Mouse (Mus musculus) midbrain, embryonic 11.5 days (tissue): ENCODE data around the gene Vmn1r148. TPM values are rescaled to one million over a fixed set of nuclear protein-coding genes. Genes with fewer than 3 reads are reported as not detected.
"Not testable (repeated sequence)": the region's sequence is repeated elsewhere in the genome, so short reads cannot be mapped to it uniquely, and the experiment has no call there.

Source experiments
- ATAC-seq: fragments of 200-750 bp; cut with Nextera tagmentation; 2 replicates; pipeline ENCODE4 v1.8.0; 2017; ENCODE audit warnings: moderate TSS enrichment, moderate library complexity; ENCODE audit not compliant: low FRiP score
- DNase-seq: peaks from one replicate; pipeline ENCODE4 v3.0.0; 2015; ENCODE audit warnings: low spot score; ENCODE audit errors: missing footprints
- H3K27ac ChIP-seq: fragments of 300-500 bp; sonication (generic); 2 replicates; pipeline ENCODE4 v1.5.1; 2014; ENCODE audit warnings: low read depth, low read length
- H3K27me3 ChIP-seq: fragments of 300-500 bp; sonication (generic); 2 replicates; pipeline ENCODE4 v1.6.1; 2014; ENCODE audit warnings: mild to moderate bottlenecking, low read length, moderate library complexity, mixed read lengths; ENCODE audit not compliant: control insufficient read depth, insufficient read depth
- H3K36me3 ChIP-seq: fragments of 300-500 bp; sonication (generic); 2 replicates; pipeline ENCODE4 v1.6.1; 2014; ENCODE audit warnings: mild to moderate bottlenecking, low read length, moderate library complexity, mixed read lengths; ENCODE audit not compliant: control insufficient read depth, insufficient read depth
- H3K4me1 ChIP-seq: fragments of 300-500 bp; sonication (generic); 2 replicates; pipeline ENCODE4 v1.6.1; 2014; ENCODE audit warnings: low read length; ENCODE audit not compliant: control insufficient read depth, insufficient read depth
- H3K4me2 ChIP-seq: fragments of 300-500 bp; sonication (generic); 2 replicates; pipeline ENCODE4 v1.6.1; 2014; ENCODE audit warnings: mild to moderate bottlenecking, moderate library complexity
- H3K4me3 ChIP-seq: fragments of 300-500 bp; sonication (generic); 2 replicates; pipeline ENCODE4 v1.5.1; 2014; ENCODE audit warnings: low read depth, low read length
- H3K9ac ChIP-seq: fragments of 300-500 bp; sonication (generic); 2 replicates; pipeline ENCODE4 v1.6.1; 2014; ENCODE audit warnings: low read length
- H3K9me3 ChIP-seq: fragments of 300-500 bp; sonication (generic); 2 replicates; pipeline ENCODE4 v1.6.1; 2016; ENCODE audit warnings: low read length; ENCODE audit not compliant: control insufficient read depth
- WGBS: fragments of 180-500 bp; shearing (Covaris S2); extraction: QIAGEN DNeasy Blood & Tissue Kit; methylation state at CpG from one replicate; pipeline ENCODE4 v1.1.7; 2014; 5-methylcytosine and 5-hydroxymethylcytosine counted together
- polyA plus RNA-seq: library from polyadenylated mRNA; unstranded; fragments of >200 nt; fragmentation: Nextera tagmentation; extraction: Ambion mirVana; gene quantifications from 2 replicates; pipeline ENCODE4 v1.2.1, GENCODE M21; 2014

Vmn1r148 gene
- not detected in 2 replicates for polyA plus RNA-seq

GRCm38 (mm10) chr7:22413283-22413682, at the start of gene Vmn1r148:
TSS of gene Vmn1r148 (plus strand) at chr7:22413583.
- not testable (repeated sequence) for DNase-seq, ATAC-seq, H3K4me2 ChIP-seq, H3K27ac ChIP-seq, H3K27me3 ChIP-seq, H3K4me3 ChIP-seq, H3K9ac ChIP-seq, H3K36me3 ChIP-seq, H3K4me1 ChIP-seq, H3K9me3 ChIP-seq
- WGBS, result no CpG with 5 or more reads among the region's 3 CpGs

- H3K9me3 ChIP-seq, ATAC-seq, H3K4me1 ChIP-seq, H3K36me3 ChIP-seq, H3K27me3 ChIP-seq, H3K9ac ChIP-seq, H3K4me2 ChIP-seq, H3K4me3 ChIP-seq, DNase-seq, H3K27ac ChIP-seq: not testable (repeated sequence)
- WGBS, result no CpG with 5 or more reads among the region's 1 CpGs
Measured at GRCm38 (mm10) chr7:22370939-22371338, 42.4 kb upstream of the Vmn1r148 start, which contains the start of gene Gm8660. TSS of gene Gm8660 (minus strand) at chr7:22371039.

DNA sequence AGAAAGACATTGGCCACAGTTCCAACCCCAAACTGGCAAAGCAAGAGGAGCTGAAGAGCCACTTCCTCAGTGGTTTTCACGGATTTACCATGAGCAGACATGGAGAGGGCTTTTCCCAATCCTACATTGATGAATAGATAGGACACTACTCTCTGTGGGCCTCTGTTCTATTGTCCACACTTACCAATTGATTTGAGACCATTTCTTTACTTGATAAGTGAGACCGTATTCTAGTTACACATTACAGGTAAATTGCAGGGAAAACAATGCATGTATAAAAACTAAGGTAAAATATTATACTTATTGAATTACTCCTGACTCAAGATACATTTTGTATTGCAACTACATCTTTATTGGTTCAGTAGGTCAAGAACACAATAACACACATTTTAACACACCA, 24.7 kb downstream of the Vmn1r148 start, which contains the start of gene Vmn1r149:
Vmn1r149 (minus strand) TSS at position 101 of the 400 bp plus-strand sequence.
- H3K9me3 ChIP-seq, H3K4me2 ChIP-seq, DNase-seq, H3K27me3 ChIP-seq, H3K36me3 ChIP-seq, H3K4me3 ChIP-seq, H3K9ac ChIP-seq, ATAC-seq, H3K4me1 ChIP-seq, H3K27ac ChIP-seq: not testable (repeated sequence)
- WGBS, result no CpG with 5 or more reads among the region's 2 CpGs

GRCm38 (mm10) chr7:22463975-22464374, 50.6 kb downstream of the Vmn1r148 start, which contains the start of gene Gm10665:
TSS of gene Gm10665 (minus strand) at chr7:22464075.
- not testable (repeated sequence) for H3K4me2 ChIP-seq, H3K9me3 ChIP-seq, DNase-seq, H3K27me3 ChIP-seq, H3K4me1 ChIP-seq, H3K9ac ChIP-seq, ATAC-seq, H3K36me3 ChIP-seq, H3K4me3 ChIP-seq, H3K27ac ChIP-seq
- WGBS, result no CpG with 5 or more reads among the region's 5 CpGs

Other genes with a start within 250 kb of the Vmn1r148 start
- not detected in 2 replicates for gene Vmn1r142, start 249.5 kb upstream of the Vmn1r148 start, polyA plus RNA-seq
- not detected in 2 replicates for gene Vmn1r143, start 224.2 kb upstream of the Vmn1r148 start, polyA plus RNA-seq
- not detected in 2 replicates for gene Gm8653, start 212.3 kb upstream of the Vmn1r148 start, polyA plus RNA-seq
- gene Gm8453, start 184.1 kb upstream of the Vmn1r148 start, polyA plus RNA-seq, result not detected in 2 replicates
- gene Gm4187, start 83.9 kb upstream of the Vmn1r148 start, polyA plus RNA-seq, result not detected in 2 replicates
- not detected in 2 replicates for gene Gm8660, start 42.5 kb upstream of the Vmn1r148 start, polyA plus RNA-seq
- gene Vmn1r149, start 24.6 kb downstream of the Vmn1r148 start, polyA plus RNA-seq, result not detected in 2 replicates
- not detected in 2 replicates for gene Gm10665, start 50.5 kb downstream of the Vmn1r148 start, polyA plus RNA-seq
- gene Vmn1r151, start 86.1 kb downstream of the Vmn1r148 start, polyA plus RNA-seq, result not detected in 2 replicates
- gene Vmn1r152, start 109.4 kb downstream of the Vmn1r148 start, polyA plus RNA-seq, result not detected in 2 replicates
- not detected in 2 replicates for gene Gm8677, start 121.3 kb downstream of the Vmn1r148 start, polyA plus RNA-seq
- not detected in 2 replicates for gene Gm4201, start 151.8 kb downstream of the Vmn1r148 start, polyA plus RNA-seq
- not detected in 2 replicates for gene Gm4565, start 174.5 kb downstream of the Vmn1r148 start, polyA plus RNA-seq
- gene Vmn1r155, start 244.4 kb downstream of the Vmn1r148 start, polyA plus RNA-seq, result not detected in 2 replicates